Mouse (Mus musculus) neural tube, embryonic 10.5 days (tissue): Measurements from ENCODE around the gene Mt2.
"Not testable (repeated sequence)": the region's sequence is repeated elsewhere in the genome, so short reads cannot be mapped to it uniquely, and the experiment has no call there.

Experiments used
- DNase-seq: peaks from one replicate; pipeline ENCODE4 v3.0.0-alpha.2; 2017; ENCODE audit warnings: low spot score; ENCODE audit errors: extremely low spot score

Mt2 gene

DNA sequence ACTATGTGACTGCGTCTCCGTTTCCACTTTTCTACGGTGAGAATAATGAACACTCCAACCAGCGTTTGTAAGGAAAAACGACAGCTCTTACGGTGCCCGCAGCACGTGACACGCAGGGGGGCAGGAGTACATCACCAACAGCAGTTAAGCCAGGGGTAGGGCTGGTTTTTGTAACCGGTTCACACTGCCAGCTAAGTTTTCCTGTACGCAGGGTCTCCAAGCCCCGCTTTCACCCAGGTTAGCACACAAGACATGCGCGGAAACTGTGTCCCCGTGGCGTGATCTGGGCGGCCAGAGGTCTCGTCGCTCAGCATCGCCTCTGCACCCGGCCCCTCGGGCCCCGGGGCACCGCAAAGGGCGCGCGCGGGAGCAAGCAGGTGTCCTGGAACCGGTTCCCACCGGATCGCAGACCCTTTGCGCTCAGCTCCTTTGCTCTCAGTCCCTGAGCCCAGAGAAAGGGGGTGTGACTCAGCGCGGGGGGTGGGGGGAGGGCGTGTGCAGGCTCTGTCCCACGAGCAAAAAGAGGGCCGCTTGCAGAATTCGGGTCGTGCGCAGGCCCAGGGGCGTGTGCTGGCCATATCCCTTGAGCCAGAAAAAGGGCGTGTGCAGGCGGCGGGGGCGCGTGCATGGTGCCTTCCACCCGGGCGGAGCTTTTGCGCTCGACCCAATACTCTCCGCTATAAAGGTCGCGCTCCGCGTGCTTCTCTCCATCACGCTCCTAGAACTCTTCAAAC is at the start of gene Mt2:
Mt2 (plus strand) TSS at position 590 of the 734 bp plus-strand sequence.
- peak; percentile 62 for DNase-seq

GRCm38 (mm10) chr8:94122711-94123468 is 49.6 kb upstream of the Mt2 start:
- no peak for DNase-seq

GRCm38 (mm10) chr8:94127711-94128110 is 44.8 kb upstream of the Mt2 start:
- no peak for DNase-seq

DNA sequence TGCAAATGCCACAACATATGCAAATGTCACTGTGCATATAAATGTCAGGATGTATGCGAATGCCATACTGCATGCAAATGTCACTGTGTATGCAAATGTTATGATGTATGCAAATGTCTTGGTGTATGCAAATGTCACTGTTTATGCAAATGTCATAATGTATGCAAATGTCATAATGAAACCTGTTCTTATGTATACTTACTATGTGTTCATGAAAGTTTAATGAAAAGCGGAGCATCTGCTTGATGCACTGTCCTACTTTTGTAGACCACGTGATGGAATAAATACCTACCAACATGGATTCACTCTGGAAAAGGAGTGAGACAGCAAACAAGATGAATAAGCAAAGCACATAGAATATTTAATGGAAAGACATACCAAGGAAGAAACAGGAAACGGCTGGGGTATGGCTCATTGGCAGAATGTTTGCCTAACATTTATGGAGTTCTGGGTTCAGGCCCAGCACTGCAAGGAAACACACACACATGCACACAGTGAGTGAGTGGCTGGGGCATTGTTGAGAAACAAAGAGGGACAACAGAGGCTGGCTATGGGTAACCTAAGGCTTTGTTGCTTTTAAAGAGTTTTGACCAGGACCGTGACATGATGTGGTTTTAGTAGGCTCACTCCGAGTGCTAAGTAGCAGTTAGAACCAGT is 43.2 kb upstream of the Mt2 start:
- DNase-seq, result no peak

GRCm38 (mm10) chr8:94130126-94130525 is 42.3 kb upstream of the Mt2 start:
- DNase-seq, result no peak

DNA sequence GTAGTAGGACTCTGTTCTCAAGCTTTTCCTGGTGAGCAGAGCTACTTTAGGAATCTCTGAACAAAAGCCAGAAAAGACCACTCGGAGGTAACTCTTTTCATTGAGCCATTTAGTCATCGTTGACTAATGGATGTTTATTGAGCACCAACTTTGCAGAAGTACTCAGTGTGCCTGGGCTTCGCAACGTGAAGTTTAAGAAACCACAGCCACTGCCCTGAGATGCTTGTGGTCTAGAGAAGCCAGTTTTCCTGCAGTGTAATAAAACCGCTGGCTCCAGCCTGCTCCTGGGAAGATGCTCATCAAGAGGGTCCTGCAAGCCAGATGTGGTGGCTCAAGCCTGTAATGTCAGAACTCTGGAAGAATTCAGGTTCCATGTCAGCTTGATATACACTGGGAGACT is 40.4 kb upstream of the Mt2 start:
- DNase-seq, result no peak

DNA sequence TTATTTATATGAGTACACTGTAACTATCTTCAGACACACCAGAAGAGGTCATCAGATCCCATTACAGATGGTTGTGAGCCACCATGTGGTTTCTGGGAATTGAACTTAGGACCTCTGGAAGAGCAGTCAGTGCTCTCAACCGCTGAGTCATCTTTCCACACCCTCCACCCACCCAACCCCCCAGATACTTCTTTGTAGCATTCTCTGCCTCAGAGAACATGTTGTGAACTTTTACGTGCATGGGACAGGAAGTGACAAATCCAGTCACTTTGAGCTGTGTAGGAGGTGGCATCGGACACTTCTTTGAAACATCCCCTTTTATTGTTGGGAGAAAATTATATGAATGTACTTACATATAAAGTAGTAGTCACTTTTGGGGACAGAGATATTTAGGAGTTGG is 37.9 kb upstream of the Mt2 start:
- DNase-seq, result not testable (repeated sequence)

- DNase-seq, result no peak
Observed at GRCm38 (mm10) chr8:94135556-94135955, 36.9 kb upstream of the Mt2 start.

GRCm38 (mm10) chr8:94136192-94136591 is 36.3 kb upstream of the Mt2 start:
- no peak for DNase-seq

DNA sequence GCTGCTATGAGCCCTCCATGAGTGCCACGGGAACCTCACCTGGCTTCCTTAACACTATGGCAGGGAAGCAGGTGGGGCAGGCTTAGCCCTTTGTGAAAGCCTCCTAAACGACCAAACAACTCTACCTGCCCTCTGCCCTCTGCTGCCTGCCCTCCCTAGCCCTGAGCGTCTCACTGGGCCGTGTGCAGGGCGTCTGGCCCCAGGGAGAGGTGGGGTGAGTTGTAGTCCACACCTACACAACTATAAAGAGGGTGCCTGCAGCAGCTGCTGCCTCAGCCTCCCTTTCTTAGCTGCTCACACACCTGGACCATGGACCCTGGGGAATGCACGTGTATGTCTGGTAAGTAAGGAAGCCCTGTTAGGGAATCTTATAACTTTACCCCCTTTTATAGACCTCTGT is 35.5 kb upstream of the Mt2 start, which contains the start of gene Mt4:
Mt4 (plus strand) TSS at position 265 of the 400 bp plus-strand sequence.
- DNase-seq, result no peak

DNA sequence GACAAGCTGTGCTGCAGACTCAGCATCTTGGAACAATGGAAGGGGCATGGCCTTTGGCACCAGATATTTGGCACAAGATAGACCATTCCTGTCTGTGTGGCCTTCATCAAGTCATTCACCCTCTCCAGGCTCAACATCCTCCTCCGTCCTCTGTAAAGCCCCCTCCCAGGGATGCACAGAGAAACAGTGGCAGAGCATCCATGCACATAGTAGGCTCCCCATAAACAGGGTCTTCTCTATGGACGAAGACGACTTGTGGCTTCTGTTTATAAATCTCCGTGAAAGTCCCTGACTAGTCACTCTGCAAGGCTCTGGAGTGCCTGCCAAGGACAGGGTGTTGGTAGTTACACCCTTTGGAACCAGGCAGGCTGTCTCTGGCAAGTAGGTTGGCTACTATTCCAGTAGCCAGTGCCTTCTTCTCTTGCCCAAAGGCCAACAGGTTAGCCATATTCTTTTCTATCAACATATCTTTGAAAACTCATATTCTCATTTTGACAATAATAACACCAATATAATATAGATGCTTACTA is 32.1 kb upstream of the Mt2 start:
- DNase-seq, result no peak

GRCm38 (mm10) chr8:94148236-94148635 is 24.2 kb upstream of the Mt2 start:
- no peak for DNase-seq

- no peak for DNase-seq
Observed at GRCm38 (mm10) chr8:94150925-94151324, 21.5 kb upstream of the Mt2 start.

GRCm38 (mm10) chr8:94152513-94153300 is 19.8 kb upstream of the Mt2 start, which contains the start of gene Mt3:
Gene Mt3, plus strand, starts transcription at chr8:94152607.
- peak; percentile 53 for DNase-seq

DNA sequence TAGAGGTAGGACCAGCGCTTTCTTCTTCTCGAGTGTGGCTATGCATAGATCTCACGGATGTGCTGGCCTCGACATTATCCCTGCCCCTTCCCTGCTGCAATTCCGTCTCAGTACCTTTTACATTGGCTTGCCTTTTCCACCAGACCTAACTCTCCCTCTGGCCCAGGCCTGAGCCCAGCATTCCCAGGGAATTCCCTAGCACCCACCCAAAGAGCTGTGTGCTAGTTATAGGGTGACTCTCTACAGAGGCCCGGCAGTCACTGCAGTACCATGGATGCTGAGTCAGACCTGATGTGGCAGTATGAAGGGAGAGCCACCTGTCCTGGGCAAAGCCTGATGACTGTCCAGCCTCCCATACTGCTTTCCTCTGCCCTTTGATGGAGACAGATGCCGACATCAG is 19.0 kb upstream of the Mt2 start:
- no peak for DNase-seq

- no peak for DNase-seq
Observed at GRCm38 (mm10) chr8:94154537-94154936, 17.9 kb upstream of the Mt2 start.

- DNase-seq, result no peak
Observed at GRCm38 (mm10) chr8:94156092-94156491, 16.4 kb upstream of the Mt2 start.

DNA sequence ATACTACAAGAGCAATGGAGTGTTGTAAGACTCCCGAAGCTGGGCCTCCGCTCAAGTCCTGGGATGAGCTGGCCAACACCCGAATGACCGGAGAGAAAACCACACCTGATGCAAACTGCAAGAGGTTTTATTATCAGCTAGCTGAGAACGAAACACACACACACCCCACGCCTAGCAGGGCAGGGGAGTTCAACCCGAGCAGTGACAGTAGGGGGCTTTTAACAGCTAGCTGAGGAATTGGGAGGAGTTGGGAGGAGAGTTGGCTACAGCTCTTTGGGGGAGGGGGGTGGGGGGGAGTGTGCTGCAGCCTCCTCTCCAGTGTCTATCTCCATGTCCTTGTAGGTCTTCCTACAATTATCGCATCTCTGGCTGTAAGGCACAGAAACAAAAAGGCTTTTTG is 6.7 kb upstream of the Mt2 start:
- not testable (repeated sequence) for DNase-seq

GRCm38 (mm10) chr8:94167244-94167643 is 5.2 kb upstream of the Mt2 start:
- peak; percentile 96 for DNase-seq

DNA sequence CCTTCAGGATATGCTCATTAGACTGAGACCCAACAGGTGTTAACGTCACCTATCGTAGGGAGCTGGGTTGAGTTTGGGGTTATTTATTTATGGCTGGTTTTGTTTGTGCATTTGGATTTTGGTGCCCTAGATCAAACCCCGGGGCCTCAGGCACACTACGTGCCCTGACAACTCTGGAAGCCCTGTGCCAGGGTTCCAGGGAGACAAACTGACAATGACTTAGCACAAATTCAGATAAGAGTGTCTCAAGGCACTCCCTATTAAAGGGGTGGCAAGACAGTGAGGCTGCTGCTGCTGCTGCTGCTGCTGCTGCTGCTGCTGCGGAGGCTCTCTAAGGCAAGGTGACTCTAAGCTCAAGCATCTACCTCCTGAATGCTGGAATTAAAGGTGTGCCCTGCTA is 2.9 kb upstream of the Mt2 start:
- no peak for DNase-seq

GRCm38 (mm10) chr8:94171321-94171755 is 1.1 kb upstream of the Mt2 start:
- no peak for DNase-seq
